Mouse (Mus musculus): Measurements from ENCODE around the gene Ube2d2b. TPM values are rescaled to one million over a fixed set of nuclear protein-coding genes. Genes with fewer than 3 reads are reported as not detected.

Ube2d2b gene
- polyA plus RNA-seq, 2 experiments: 0.05 TPM; not detected in 1

GRCm38 (mm10) chr5:107848964-107849363, 19.1 kb downstream of the Ube2d2b start:
- Histone ChIP-seq H3K36me3 (replicated peaks; ENCODE audit: control insufficient read depth, insufficient read depth, low read depth) (peaks cover 2% of the 10 kb centered on the region; the same call in 1 of the 2 replicates), H3K4me2 (ENCODE audit: low read depth) (no peak overlapping the region), H3K9me3 (ENCODE audit: control insufficient read depth, low read length) (no peaks in the 10 kb centered on the region), H3K4me1 (replicated peaks; ENCODE audit: control insufficient read depth in 2 of 2, insufficient read depth in 2 of 2, low read length in 1 of 2) (peaks cover 4 to 9% of the 10 kb centered on the region in 2 experiments; a peak in 3 of 4 replicates), H3K27me3 (ENCODE audit: control insufficient read depth, insufficient read depth, low read length) (no peaks in the 10 kb centered on the region), H3K4me3 (ENCODE audit: insufficient read depth in 1 of 2, low read depth in 2 of 2, low read length in 2 of 2) (no peak overlapping the region), H3K27ac (no peak overlapping the region), H3K9ac (replicated peaks) (no peak overlapping the region)
- TF ChIP-seq CTCF (IDR thresholded peaks at IDR 0.05; ENCODE audit: low read depth): no peak
- no peak for TF ChIP-seq EP300 (IDR thresholded peaks at IDR 0.05; ENCODE audit: low read depth)
- DNase-seq (ENCODE audit: low read depth in 3 of 3, low spot score in 3 of 3) (no peak), ATAC-seq (ENCODE audit: insufficient read depth) (no peak)
- WGBS (ENCODE audit: insufficient replicate concordance): 75% methylated on average over 4 of the region's 4 CpGs

GRCm38 (mm10) chr5:107853807-107854206, 23.9 kb downstream of the Ube2d2b start:
- Histone ChIP-seq H3K9ac (replicated peaks) (no peak overlapping the region), H3K27ac (no peak overlapping the region), H3K4me3 (ENCODE audit: insufficient read depth in 1 of 2, low read depth in 2 of 2, low read length in 2 of 2) (no peak overlapping the region), H3K27me3 (ENCODE audit: control insufficient read depth, insufficient read depth, low read length) (no peaks in the 10 kb centered on the region), H3K4me1 (replicated peaks; ENCODE audit: control insufficient read depth in 2 of 2, insufficient read depth in 2 of 2, low read length in 1 of 2) (peaks cover 8 to 15% of the 10 kb centered on the region in 2 experiments; a peak in 3 of 4 replicates), H3K4me2 (ENCODE audit: low read depth) (no peak overlapping the region), H3K9me3 (ENCODE audit: control insufficient read depth, low read length) (no peaks in the 10 kb centered on the region), H3K36me3 (replicated peaks; ENCODE audit: control insufficient read depth, insufficient read depth, low read depth) (peaks cover 2% of the 10 kb centered on the region; the same call in 1 of the 2 replicates)
- DNase-seq (ENCODE audit: low read depth in 3 of 3, low spot score in 3 of 3) (no peak), ATAC-seq (ENCODE audit: insufficient read depth) (peak; percentile 37; the same call in 1 of the 2 replicates)
- TF ChIP-seq EP300 (IDR thresholded peaks at IDR 0.05; ENCODE audit: low read depth) (no peak), CTCF (IDR thresholded peaks at IDR 0.05; ENCODE audit: low read depth) (no peak)
- 34% methylated on average over 6 of the region's 6 CpGs for WGBS (ENCODE audit: insufficient replicate concordance)

GRCm38 (mm10) chr5:107854556-107854955, 24.7 kb downstream of the Ube2d2b start:
- no peak for TF ChIP-seq CTCF (IDR thresholded peaks at IDR 0.05; ENCODE audit: low read depth)
- TF ChIP-seq EP300 (IDR thresholded peaks at IDR 0.05; ENCODE audit: low read depth): no peak
- 42% methylated on average over 3 of the region's 3 CpGs for WGBS (ENCODE audit: insufficient replicate concordance)
- no peak overlapping the region for H3K9ac ChIP-seq (replicated peaks)
- DNase-seq (ENCODE audit: low read depth in 3 of 3, low spot score in 3 of 3): no peak
- H3K27ac ChIP-seq: no peak overlapping the region
- ATAC-seq (ENCODE audit: insufficient read depth): no peak
- H3K36me3 ChIP-seq (replicated peaks; ENCODE audit: control insufficient read depth, insufficient read depth, low read depth): peaks cover 2% of the 10 kb centered on the region; the same call in 1 of the 2 replicates
- H3K9me3 ChIP-seq (ENCODE audit: control insufficient read depth, low read length): no peaks in the 10 kb centered on the region
- no peak overlapping the region for H3K4me3 ChIP-seq (ENCODE audit: insufficient read depth in 1 of 2, low read depth in 2 of 2, low read length in 2 of 2)
- H3K4me2 ChIP-seq (ENCODE audit: low read depth): no peak overlapping the region
- H3K27me3 ChIP-seq (ENCODE audit: control insufficient read depth, insufficient read depth, low read length): no peaks in the 10 kb centered on the region
- peaks cover 8 to 15% of the 10 kb centered on the region in 2 experiments; a peak in 3 of 4 replicates for H3K4me1 ChIP-seq (replicated peaks; ENCODE audit: control insufficient read depth in 2 of 2, insufficient read depth in 2 of 2, low read length in 1 of 2)

GRCm38 (mm10) chr5:107855546-107855945, 25.6 kb downstream of the Ube2d2b start:
- Histone ChIP-seq H3K4me2 (ENCODE audit: low read depth) (no peak overlapping the region), H3K27me3 (ENCODE audit: control insufficient read depth, insufficient read depth, low read length) (no peaks in the 10 kb centered on the region), H3K4me3 (ENCODE audit: insufficient read depth in 1 of 2, low read depth in 2 of 2, low read length in 2 of 2) (no peak overlapping the region), H3K9me3 (ENCODE audit: control insufficient read depth, low read length) (no peaks in the 10 kb centered on the region), H3K36me3 (replicated peaks; ENCODE audit: control insufficient read depth, insufficient read depth, low read depth) (no peaks in the 10 kb centered on the region), H3K9ac (replicated peaks) (no peak overlapping the region), H3K4me1 (replicated peaks; ENCODE audit: control insufficient read depth in 2 of 2, insufficient read depth in 2 of 2, low read length in 1 of 2) (peaks cover 8 to 15% of the 10 kb centered on the region in 2 experiments; a peak in 3 of 4 replicates), H3K27ac (no peak overlapping the region)
- no peak for TF ChIP-seq EP300 (IDR thresholded peaks at IDR 0.05; ENCODE audit: low read depth)
- TF ChIP-seq CTCF (IDR thresholded peaks at IDR 0.05; ENCODE audit: low read depth): no peak
- 23% methylated on average over 2 of the region's 2 CpGs for WGBS (ENCODE audit: insufficient replicate concordance)
- DNase-seq (ENCODE audit: low read depth in 3 of 3, low spot score in 3 of 3) (no peak), ATAC-seq (ENCODE audit: insufficient read depth) (no peak)

- 43% methylated on average over 2 of the region's 2 CpGs for WGBS (ENCODE audit: insufficient replicate concordance)
- DNase-seq (ENCODE audit: low read depth in 3 of 3, low spot score in 3 of 3) (no peak), ATAC-seq (ENCODE audit: insufficient read depth) (no peak)
- no peaks in the 10 kb centered on the region for H3K9me3 ChIP-seq (ENCODE audit: control insufficient read depth, low read length)
- no peak overlapping the region for H3K4me2 ChIP-seq (ENCODE audit: low read depth)
- no peak overlapping the region for H3K9ac ChIP-seq (replicated peaks)
- peaks cover 2% of the 10 kb centered on the region for H3K36me3 ChIP-seq (replicated peaks; ENCODE audit: control insufficient read depth, insufficient read depth, low read depth)
- TF ChIP-seq EP300 (IDR thresholded peaks at IDR 0.05; ENCODE audit: low read depth) (no peak), CTCF (IDR thresholded peaks at IDR 0.05; ENCODE audit: low read depth) (peak; percentile 65)
- H3K27me3 ChIP-seq (ENCODE audit: control insufficient read depth, insufficient read depth, low read length): no peaks in the 10 kb centered on the region
- no peak overlapping the region for H3K27ac ChIP-seq
- no peak overlapping the region for H3K4me3 ChIP-seq (ENCODE audit: insufficient read depth in 1 of 2, low read depth in 2 of 2, low read length in 2 of 2)
- peaks cover 4 to 13% of the 10 kb centered on the region in 2 experiments for H3K4me1 ChIP-seq (replicated peaks; ENCODE audit: control insufficient read depth in 2 of 2, insufficient read depth in 2 of 2, low read length in 1 of 2)
These were observed 29.1 kb downstream of the Ube2d2b start for GRCm38 (mm10) chr5:107858963-107859362.
